Mouse (Mus musculus): ENCODE results near the gene Mogat2. TPM values are rescaled to one million over a fixed set of nuclear protein-coding genes. Genes with fewer than 3 reads are reported as not detected.

Gene Mogat2
- 7.4 and 11.0 TPM in 2 replicates for polyA plus RNA-seq (2011; ENCODE audit: insufficient read length, low read depth, missing spikeins)

DNA sequence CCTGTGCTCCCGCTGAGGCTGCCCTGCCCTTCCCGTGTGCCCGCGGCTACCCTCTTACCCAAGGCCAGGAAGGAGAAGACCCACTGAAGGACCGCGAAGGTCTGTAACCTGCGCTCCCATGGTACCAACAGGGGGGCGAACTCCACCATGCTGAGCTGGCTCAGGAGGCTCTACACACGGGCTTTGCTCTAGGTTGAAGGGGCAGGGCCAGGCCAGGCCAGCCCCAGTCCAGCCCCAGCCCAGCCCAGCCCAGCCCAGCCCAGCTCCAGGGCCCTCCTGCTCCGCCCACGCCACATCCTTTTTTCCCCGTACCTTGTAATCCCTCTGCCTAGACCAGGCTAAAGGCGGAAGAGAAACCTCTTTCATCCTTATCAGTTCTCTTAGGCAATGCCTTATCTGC, at the start of gene Mogat2:
TSS of gene Mogat2 (minus strand) at position 203 of the 400 bp plus-strand sequence.
- TF ChIP-seq CTCF (IDR thresholded peaks at IDR 0.05; ENCODE audit: borderline replicate concordance, insufficient read depth, low read length) (no peak), POLR2A (IDR thresholded peaks at IDR 0.05; ENCODE audit: low read depth, low read length) (0 out of 2 replicates have a peak, but pooled peaks have one; percentile 26)
- peak within 1 kb of the TSS; percentile 34 for H3K4me3 ChIP-seq (ENCODE audit: insufficient read depth, low read length)
- no peak within 1 kb of the TSS for H3K27ac ChIP-seq (ENCODE audit: insufficient read depth, low read length)
- H3K4me1 ChIP-seq (ENCODE audit: control insufficient read depth, insufficient read depth, low read length), result peaks cover 3% of the 10 kb centered on the region; the same call in 1 of the 2 replicates

DNA sequence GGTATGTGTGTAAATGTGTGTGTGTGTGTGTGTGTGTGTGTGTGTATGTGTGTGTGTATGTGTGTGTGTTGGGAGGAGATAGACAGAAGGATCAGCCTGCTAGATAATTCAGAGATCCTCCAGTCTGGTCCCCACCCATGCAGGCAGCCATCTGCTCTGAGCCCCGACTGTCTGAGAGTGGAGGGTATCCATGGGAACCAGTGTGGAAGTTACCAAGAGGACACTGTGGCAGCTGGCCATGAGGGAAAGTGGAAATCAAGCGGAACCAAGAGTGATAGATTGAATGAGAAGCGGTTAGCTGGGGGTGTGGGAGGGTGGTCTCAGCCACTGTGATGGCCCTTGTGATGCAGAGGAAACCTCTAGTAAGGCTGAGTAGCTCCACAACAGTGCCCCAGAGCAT, 48.9 kb upstream of the Mogat2 start:
- TF ChIP-seq CTCF (IDR thresholded peaks at IDR 0.05; ENCODE audit: borderline replicate concordance, insufficient read depth, low read length) (no peak), POLR2A (IDR thresholded peaks at IDR 0.05; ENCODE audit: low read depth, low read length) (no peak)

DNA sequence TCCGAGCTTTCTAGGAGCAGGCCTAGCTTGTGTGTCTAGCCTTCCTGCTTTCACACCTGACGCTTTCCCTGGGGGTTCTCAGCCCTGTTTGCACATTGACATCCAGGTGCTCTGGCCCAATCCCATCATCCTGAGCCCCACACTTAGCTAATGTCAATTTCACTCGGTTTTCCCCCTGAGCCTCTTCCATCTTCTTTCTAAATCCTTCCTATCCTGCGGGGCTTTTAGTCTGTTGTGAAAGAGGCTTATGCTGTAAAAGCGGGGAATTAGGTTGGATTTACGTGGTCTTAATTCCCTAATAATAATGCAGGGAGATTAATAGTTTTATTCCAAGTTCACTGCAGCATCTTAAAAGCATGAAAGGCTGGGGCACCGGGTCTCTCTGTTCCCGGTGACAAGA, 41.2 kb upstream of the Mogat2 start:
- Histone ChIP-seq H3K4me1 (ENCODE audit: control insufficient read depth, insufficient read depth, low read length) (peaks cover 13% of the 10 kb centered on the region), H3K27ac (ENCODE audit: insufficient read depth, low read length) (no peak overlapping the region), H3K4me3 (ENCODE audit: insufficient read depth, low read length) (no peak overlapping the region)
- TF ChIP-seq CTCF (IDR thresholded peaks at IDR 0.05; ENCODE audit: borderline replicate concordance, insufficient read depth, low read length), result no peak
- no peak for TF ChIP-seq POLR2A (IDR thresholded peaks at IDR 0.05; ENCODE audit: low read depth, low read length)

More for the DNA sequence above, 48.9 kb upstream of the Mogat2 start:
- Histone ChIP-seq H3K4me3 (ENCODE audit: insufficient read depth, low read length) (no peak overlapping the region), H3K4me1 (ENCODE audit: control insufficient read depth, insufficient read depth, low read length) (peaks cover 13% of the 10 kb centered on the region), H3K27ac (ENCODE audit: insufficient read depth, low read length) (no peak overlapping the region)

DNA sequence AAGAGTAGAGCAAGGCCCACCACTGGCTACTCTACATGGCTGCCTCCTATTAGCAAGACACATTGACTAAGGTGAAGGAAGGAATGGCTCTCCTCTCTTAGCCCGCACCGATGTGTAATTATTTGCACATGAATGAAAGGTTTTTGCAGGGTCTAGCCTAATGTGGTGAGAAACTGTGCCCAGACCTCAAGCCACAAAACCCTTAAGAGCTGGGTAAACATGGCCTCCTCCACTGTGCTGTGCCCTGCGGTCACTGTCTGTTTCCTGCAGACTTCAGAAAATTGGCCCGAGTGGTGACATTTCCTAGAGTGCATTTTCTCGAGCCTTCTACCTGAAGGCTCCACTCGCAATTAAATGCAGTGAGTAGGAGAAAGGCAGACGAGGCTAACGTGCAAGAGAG, 39.9 kb upstream of the Mogat2 start:
- no peak overlapping the region for H3K4me3 ChIP-seq (ENCODE audit: insufficient read depth, low read length)
- no peak overlapping the region for H3K27ac ChIP-seq (ENCODE audit: insufficient read depth, low read length)
- H3K4me1 ChIP-seq (ENCODE audit: control insufficient read depth, insufficient read depth, low read length), result peaks cover 13% of the 10 kb centered on the region
- no peak for TF ChIP-seq CTCF (IDR thresholded peaks at IDR 0.05; ENCODE audit: borderline replicate concordance, insufficient read depth, low read length)
- TF ChIP-seq POLR2A (IDR thresholded peaks at IDR 0.05; ENCODE audit: low read depth, low read length), result no peak

DNA sequence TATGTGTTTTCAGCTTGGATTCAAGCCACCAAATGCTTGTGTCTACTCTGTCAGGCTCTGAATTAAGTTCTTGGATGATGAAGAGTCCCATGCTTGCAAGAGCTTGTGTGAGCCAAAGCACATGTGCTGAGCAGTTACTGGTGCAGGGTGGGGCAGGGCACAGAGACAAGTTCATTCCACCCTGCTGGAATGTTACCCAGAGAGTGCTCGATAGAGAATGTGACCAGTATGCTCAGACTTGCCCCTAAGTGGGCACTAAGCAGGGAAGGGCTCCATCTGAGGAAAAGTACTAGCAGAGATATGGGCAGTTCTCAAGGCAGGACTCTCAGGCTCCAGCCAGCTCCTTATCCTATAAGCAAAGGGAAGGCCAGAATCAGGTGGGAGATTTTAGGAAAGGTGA, 38.3 kb upstream of the Mogat2 start:
- Histone ChIP-seq H3K4me3 (ENCODE audit: insufficient read depth, low read length) (no peak overlapping the region), H3K27ac (ENCODE audit: insufficient read depth, low read length) (peak overlapping the region; percentile 80), H3K4me1 (ENCODE audit: control insufficient read depth, insufficient read depth, low read length) (peaks cover 13% of the 10 kb centered on the region)
- TF ChIP-seq CTCF (IDR thresholded peaks at IDR 0.05; ENCODE audit: borderline replicate concordance, insufficient read depth, low read length) (no peak), POLR2A (IDR thresholded peaks at IDR 0.05; ENCODE audit: low read depth, low read length) (no peak)

DNA sequence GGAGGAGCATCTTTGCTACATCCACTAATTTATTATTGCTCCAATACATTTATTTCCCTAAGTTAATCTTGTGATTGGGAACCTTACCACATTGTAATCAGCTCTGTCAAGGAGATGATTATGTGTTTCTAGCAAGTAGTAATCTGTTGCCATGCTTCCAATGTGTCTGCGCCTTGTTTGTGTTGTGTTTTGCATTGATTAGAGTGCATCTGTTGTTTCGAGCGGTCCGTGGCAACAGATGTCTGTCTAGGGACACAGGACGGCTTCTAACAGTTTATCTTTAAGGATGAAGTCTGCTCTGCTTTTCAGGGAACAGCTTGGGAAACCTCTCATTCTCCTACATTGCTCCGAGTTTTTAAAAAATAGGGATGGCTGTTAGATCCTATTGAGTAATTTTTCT, 36.7 kb upstream of the Mogat2 start:
- H3K4me1 ChIP-seq (ENCODE audit: control insufficient read depth, insufficient read depth, low read length), result peaks cover 22% of the 10 kb centered on the region
- H3K27ac ChIP-seq (ENCODE audit: insufficient read depth, low read length), result no peak overlapping the region
- no peak for TF ChIP-seq CTCF (IDR thresholded peaks at IDR 0.05; ENCODE audit: borderline replicate concordance, insufficient read depth, low read length)
- TF ChIP-seq POLR2A (IDR thresholded peaks at IDR 0.05; ENCODE audit: low read depth, low read length), result no peak
- no peak overlapping the region for H3K4me3 ChIP-seq (ENCODE audit: insufficient read depth, low read length)

DNA sequence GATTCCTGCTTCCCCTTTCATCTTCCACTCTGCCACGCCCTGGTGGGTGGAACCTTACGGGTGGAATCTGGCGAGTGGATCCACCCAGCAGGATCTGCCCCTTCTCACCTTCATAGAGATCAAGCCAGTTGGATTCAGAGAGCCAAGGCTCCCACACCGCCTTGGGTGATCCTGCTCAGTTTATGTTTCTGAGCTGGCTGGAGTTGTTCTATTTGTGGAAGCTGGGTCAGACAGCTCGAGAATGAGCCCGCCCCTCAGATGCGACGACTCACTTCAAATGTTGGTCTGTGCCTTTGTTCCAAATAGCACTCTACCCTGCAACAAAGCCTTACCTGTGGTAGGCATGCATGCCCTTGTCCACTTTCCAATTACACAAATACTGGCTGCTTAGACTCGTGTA, 33.2 kb upstream of the Mogat2 start:
- TF ChIP-seq POLR2A (IDR thresholded peaks at IDR 0.05; ENCODE audit: low read depth, low read length) (no peak), CTCF (IDR thresholded peaks at IDR 0.05; ENCODE audit: borderline replicate concordance, insufficient read depth, low read length) (no peak)
- Histone ChIP-seq H3K4me3 (ENCODE audit: insufficient read depth, low read length) (peak overlapping the region; percentile 88), H3K4me1 (ENCODE audit: control insufficient read depth, insufficient read depth, low read length) (peaks cover 15% of the 10 kb centered on the region), H3K27ac (ENCODE audit: insufficient read depth, low read length) (no peak overlapping the region)

DNA sequence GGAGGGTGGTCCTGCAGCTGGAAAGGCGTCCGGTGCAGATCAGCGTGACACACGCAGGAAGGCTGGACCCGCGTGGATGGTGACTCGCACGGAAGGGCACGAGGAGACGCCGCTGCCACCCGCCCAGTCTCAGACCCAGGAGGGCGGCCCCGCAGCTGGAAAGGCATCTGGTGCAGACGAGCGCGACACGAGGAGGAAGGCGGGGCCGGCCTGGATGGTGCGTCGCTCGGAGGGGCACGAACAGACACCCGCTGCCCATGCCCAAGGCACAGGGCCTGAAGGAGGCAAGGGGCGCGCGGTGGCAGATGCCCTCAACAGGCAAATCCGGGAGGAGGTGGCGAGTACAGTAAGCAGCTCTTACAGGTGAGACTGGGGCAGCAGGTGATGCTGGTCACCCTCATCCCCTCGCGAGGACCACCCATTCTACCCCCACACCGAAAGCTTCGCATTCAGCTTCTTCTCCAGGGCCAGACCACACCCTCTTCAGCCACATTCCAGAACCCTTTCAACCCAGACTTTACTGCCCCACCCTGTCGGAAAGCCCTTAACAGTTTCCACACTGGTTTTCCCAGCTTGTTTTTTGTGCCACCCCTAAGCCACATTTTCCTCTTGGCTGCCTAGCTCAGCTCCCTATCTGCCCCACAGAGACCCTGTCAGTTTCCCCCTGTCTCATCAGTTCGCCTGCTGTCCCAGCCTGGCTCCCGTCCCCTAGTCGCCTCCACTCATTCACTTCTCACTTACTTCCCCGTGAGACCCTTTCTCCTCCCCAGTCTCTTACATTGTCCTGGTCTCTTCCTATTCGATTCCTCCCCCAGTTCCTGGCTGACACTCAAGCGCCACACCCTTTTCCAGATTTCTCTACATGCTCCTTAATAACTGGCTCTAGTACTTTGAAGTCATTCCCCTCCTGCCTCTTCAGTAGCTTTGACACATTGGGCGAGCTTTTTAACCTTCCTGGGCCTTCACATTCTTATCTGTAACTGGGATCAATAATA, 30.8 kb upstream of the Mogat2 start:
- peak overlapping the region; percentile 88 for H3K4me3 ChIP-seq (ENCODE audit: insufficient read depth, low read length)
- H3K27ac ChIP-seq (ENCODE audit: insufficient read depth, low read length), result peak overlapping the region; percentile 79
- peaks cover 9% of the 10 kb centered on the region for H3K4me1 ChIP-seq (ENCODE audit: control insufficient read depth, insufficient read depth, low read length)
- TF ChIP-seq POLR2A (IDR thresholded peaks at IDR 0.05; ENCODE audit: low read depth, low read length), result peak; percentile 34; the same call in 1 of the 2 replicates
- TF ChIP-seq CTCF (IDR thresholded peaks at IDR 0.05; ENCODE audit: borderline replicate concordance, insufficient read depth, low read length), result no peak

DNA sequence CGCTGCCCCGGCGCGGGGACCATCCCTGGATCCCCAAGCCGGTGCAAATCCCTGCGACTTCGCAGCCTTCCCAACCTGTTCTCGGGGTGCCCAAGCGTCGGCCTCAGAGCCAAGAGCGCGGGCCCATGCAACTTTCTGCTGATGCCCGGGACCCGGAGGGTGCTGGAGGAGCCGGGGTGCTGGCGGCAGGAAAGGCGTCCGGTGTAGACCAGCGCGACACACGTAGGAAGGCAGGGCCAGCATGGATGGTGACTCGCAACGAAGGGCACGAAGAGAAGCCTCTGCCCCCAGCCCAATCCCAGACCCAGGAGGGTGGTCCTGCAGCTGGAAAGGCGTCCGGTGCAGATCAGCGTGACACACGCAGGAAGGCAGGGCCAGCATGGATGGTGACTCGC, 30.1 kb upstream of the Mogat2 start:
- H3K27ac ChIP-seq (ENCODE audit: insufficient read depth, low read length), result peak overlapping the region; percentile 79
- no peak for TF ChIP-seq CTCF (IDR thresholded peaks at IDR 0.05; ENCODE audit: borderline replicate concordance, insufficient read depth, low read length)
- TF ChIP-seq POLR2A (IDR thresholded peaks at IDR 0.05; ENCODE audit: low read depth, low read length), result no peak
- peaks cover 9% of the 10 kb centered on the region for H3K4me1 ChIP-seq (ENCODE audit: control insufficient read depth, insufficient read depth, low read length)
- H3K4me3 ChIP-seq (ENCODE audit: insufficient read depth, low read length), result peak overlapping the region; percentile 88
